8 mouse cellular contexts compared by ENCODE assay signal in the genomic region with DNA sequence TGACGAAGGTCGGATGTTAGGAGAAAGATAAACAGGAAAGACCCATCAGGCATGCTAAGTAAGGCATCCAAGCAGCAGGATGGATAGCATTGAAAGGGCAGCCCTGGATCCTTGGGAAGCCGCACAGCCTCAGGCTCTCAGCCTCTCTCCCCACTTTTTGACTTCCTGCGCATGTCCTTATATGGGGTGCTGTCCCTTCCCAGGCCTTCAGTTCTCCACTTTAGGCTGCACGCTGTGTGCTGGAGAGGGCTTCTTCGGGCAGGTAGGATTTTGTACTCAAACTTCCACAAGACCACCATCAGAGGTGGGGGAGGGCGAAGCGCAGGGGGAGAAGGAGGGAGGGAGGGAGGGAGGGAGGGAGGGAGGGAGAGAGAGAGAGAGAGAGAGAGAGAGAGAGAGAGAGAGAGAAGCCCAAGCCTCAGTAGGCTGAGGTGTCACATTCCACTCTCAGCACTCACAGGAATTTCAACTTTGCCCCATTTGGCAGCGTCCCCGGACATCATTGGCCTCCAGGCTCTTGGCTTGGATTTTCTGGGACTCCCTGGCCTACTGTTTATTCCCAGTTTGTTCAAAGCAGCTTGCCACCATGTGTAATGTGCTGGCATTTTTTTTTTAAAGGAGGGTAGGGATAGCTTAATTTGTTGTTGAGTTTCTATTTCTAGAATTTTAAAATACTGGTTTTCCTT. TPM values are rescaled to one million over a fixed set of nuclear protein-coding genes. Genes with fewer than 3 reads are reported as not detected.
DNase-seq lines count a peak whose midpoint lies in the region; ATAC-seq lines count a peak whose summit lies in the region.

No protein-coding gene starts in this region.

- H3K27ac ChIP-seq in embryonic facial prominence, embryonic 13.5 days, result peak overlapping the region; percentile 60; the same call in 1 of the 2 replicates
- peak overlapping the region; percentile 91 for H3K27ac ChIP-seq in heart, embryonic 15.5 days
- H3K27ac ChIP-seq in liver, embryonic 15.5 days (replicated peaks), result peak overlapping the region; percentile 45

- peak overlapping the region; percentile 41 for H3K4me2 ChIP-seq in embryonic facial prominence, embryonic 13.5 days
- H3K4me2 ChIP-seq in heart, embryonic 15.5 days, result peak overlapping the region; percentile 54
- H3K4me2 ChIP-seq in liver, embryonic 15.5 days, result peak overlapping the region; percentile 27

- H3K4me3 ChIP-seq in erythroblast, embryonic 14.5 days (replicated peaks), result peak overlapping the region; percentile 32
- no peak overlapping the region for H3K4me3 ChIP-seq in embryonic facial prominence, embryonic 13.5 days
- H3K4me3 ChIP-seq in heart, embryonic 15.5 days, result peak overlapping the region; percentile 31
- no peak overlapping the region for H3K4me3 ChIP-seq in liver, embryonic 15.5 days (replicated peaks)

- no peak overlapping the region for H3K9ac ChIP-seq in embryonic facial prominence, embryonic 13.5 days
- no peak overlapping the region for H3K9ac ChIP-seq in heart, embryonic 15.5 days
- no peak overlapping the region for H3K9ac ChIP-seq in liver, embryonic 15.5 days

- H3K4me1 ChIP-seq in erythroblast, embryonic 14.5 days (ENCODE audit: control insufficient read depth), result peaks cover 21% of the 10 kb centered on the region
- H3K4me1 ChIP-seq in embryonic facial prominence, embryonic 13.5 days, result peaks cover 14% of the 10 kb centered on the region
- H3K4me1 ChIP-seq in heart, embryonic 15.5 days (replicated peaks), result peaks cover 14% of the 10 kb centered on the region
- H3K4me1 ChIP-seq in liver, embryonic 15.5 days (replicated peaks), result peaks cover 8% of the 10 kb centered on the region

- no peak for ATAC-seq in erythroblast, adult 5-6 weeks (replicated peaks; ENCODE audit: low FRiP score, poor library complexity, severe bottlenecking)
- ATAC-seq in embryonic facial prominence, embryonic 13.5 days (ENCODE audit: insufficient number of reproducible peaks, insufficient read depth, low FRiP score, low TSS enrichment, low read depth), result no peak
- peak; percentile 75 for ATAC-seq in heart, embryonic 15.5 days (replicated peaks; ENCODE audit: insufficient number of reproducible peaks, insufficient read depth, low FRiP score, low read depth)
- ATAC-seq in liver, embryonic 15.5 days (ENCODE audit: insufficient read depth), result peak; percentile 49; the same call in 1 of the 2 replicates
- no peak for ATAC-seq in granulocyte monocyte progenitor cell, adult 5-6 weeks (replicated peaks; ENCODE audit: poor library complexity, severe bottlenecking)

- no peaks in the 10 kb centered on the region for H3K9me3 ChIP-seq in erythroblast, embryonic 14.5 days (ENCODE audit: control insufficient read depth, low read length)
- H3K9me3 ChIP-seq in embryonic facial prominence, embryonic 13.5 days, result no peaks in the 10 kb centered on the region
- H3K9me3 ChIP-seq in heart, embryonic 15.5 days (replicated peaks), result no peaks in the 10 kb centered on the region
- H3K9me3 ChIP-seq in liver, embryonic 15.5 days (replicated peaks), result no peaks in the 10 kb centered on the region

- no peaks in the 10 kb centered on the region for H3K36me3 ChIP-seq in erythroblast, embryonic 14.5 days (ENCODE audit: control insufficient read depth)
- no peaks in the 10 kb centered on the region for H3K36me3 ChIP-seq in embryonic facial prominence, embryonic 13.5 days
- no peaks in the 10 kb centered on the region for H3K36me3 ChIP-seq in heart, embryonic 15.5 days
- H3K36me3 ChIP-seq in liver, embryonic 15.5 days (replicated peaks), result no peaks in the 10 kb centered on the region

- DNase-seq in kidney, postnatal 10 days, result peak; percentile 95
- DNase-seq in ovary, adult 18-20 months (ENCODE audit: low spot score), result peak; percentile 83

- WGBS in embryonic facial prominence, embryonic 13.5 days, result 7% methylated on average over 8 of the region's 10 CpGs
- 7% methylated on average over 10 of the region's 10 CpGs for whole genome bisulfite sequencing in heart, embryonic 15.5 days
- 49% methylated on average over 8 of the region's 10 CpGs for WGBS in liver, embryonic 15.5 days (ENCODE audit: insufficient replicate concordance)

- H3K27me3 ChIP-seq in erythroblast, embryonic 14.5 days (ENCODE audit: control insufficient read depth), result no peaks in the 10 kb centered on the region
- no peaks in the 10 kb centered on the region for H3K27me3 ChIP-seq in embryonic facial prominence, embryonic 13.5 days
- no peaks in the 10 kb centered on the region for H3K27me3 ChIP-seq in heart, embryonic 15.5 days
- no peaks in the 10 kb centered on the region for H3K27me3 ChIP-seq in liver, embryonic 15.5 days

RNA-seq across cellular contexts. Expression of gene Dnah6, which starts 1.5 kb away (rescaled TPM):
- polyA plus RNA-seq in erythroblast, embryonic 14.5 days (2012), result under 0.01 TPM in 1 of 2 replicates, not detected in the other
- total RNA-seq in erythroblast, adult 5-6 weeks (2015; ENCODE audit: low replicate concordance), result not detected in 2 replicates
- total RNA-seq in erythroblast, adult 5-6 weeks (2017; ENCODE audit: low replicate concordance), result under 0.01 and 0.14 TPM in 2 replicates
- not detected in 2 replicates for polyA plus RNA-seq in embryonic facial prominence, embryonic 13.5 days (2015; fragmentation: Nextera tagmentation; extraction: Ambion mirVana)
- 0.11 TPM in 2 replicates for polyA plus RNA-seq in heart, embryonic 15.5 days (2015; fragmentation: Nextera tagmentation; extraction: Ambion mirVana)
- polyA plus RNA-seq in liver, embryonic 15.5 days (2015; fragmentation: Nextera tagmentation; extraction: Ambion mirVana), result 0.01 and 0.02 TPM in 2 replicates
- total RNA-seq in granulocyte monocyte progenitor cell, adult 5-6 weeks (2014; fragmentation: Nextera tagmentation), result not detected in 2 replicates
- not detected in 2 replicates for total RNA-seq in granulocyte monocyte progenitor cell, adult 5-6 weeks (2017)

RNA-seq across cellular contexts. Expression of gene Suclg1, which starts 25.2 kb away (rescaled TPM):
- 2.5 and 5.0 TPM in 2 replicates for polyA plus RNA-seq in erythroblast, embryonic 14.5 days (2012)
- total RNA-seq in erythroblast, adult 5-6 weeks (2015; ENCODE audit: low replicate concordance), result 33.4 and 49.9 TPM in 2 replicates
- 18.1 and 39.3 TPM in 2 replicates for total RNA-seq in erythroblast, adult 5-6 weeks (2017; ENCODE audit: low replicate concordance)
- 156 and 158 TPM in 2 replicates for polyA plus RNA-seq in embryonic facial prominence, embryonic 13.5 days (2015; fragmentation: Nextera tagmentation; extraction: Ambion mirVana)
- polyA plus RNA-seq in heart, embryonic 15.5 days (2015; fragmentation: Nextera tagmentation; extraction: Ambion mirVana), result 267 and 302 TPM in 2 replicates
- 130 and 131 TPM in 2 replicates for polyA plus RNA-seq in liver, embryonic 15.5 days (2015; fragmentation: Nextera tagmentation; extraction: Ambion mirVana)
- total RNA-seq in granulocyte monocyte progenitor cell, adult 5-6 weeks (2014; fragmentation: Nextera tagmentation), result 118 and 131 TPM in 2 replicates
- total RNA-seq in granulocyte monocyte progenitor cell, adult 5-6 weeks (2017), result 146 and 203 TPM in 2 replicates

Comparison
In these comparisons a context has a peak if more than half of its experiments do, and no peak if none do; other contexts are left out.
1. H3K4me3 ChIP-seq: peak in erythroblast, embryonic 14.5 days (single experiment) and heart, embryonic 15.5 days (single experiment); none in embryonic facial prominence, embryonic 13.5 days (single experiment) and liver, embryonic 15.5 days (single experiment).
2. ATAC-seq: peak in heart, embryonic 15.5 days (single experiment) and liver, embryonic 15.5 days (single experiment); none in erythroblast, adult 5-6 weeks (single experiment), embryonic facial prominence, embryonic 13.5 days (single experiment) and granulocyte monocyte progenitor cell, adult 5-6 weeks (single experiment).
3. RNA of gene Suclg1, which starts 25.2 kb away (polyA plus RNA-seq): 267 to 302 TPM in heart, embryonic 15.5 days, 156 to 158 TPM in embryonic facial prominence, embryonic 13.5 days and 130 to 131 TPM in liver, embryonic 15.5 days; 2.5 to 5.0 TPM in erythroblast, embryonic 14.5 days; every median in the first group is over 10 times any median in the second.
4. Peak in every context shown above with its lines, with median percentiles within 50 percentile points of each other: H3K27ac ChIP-seq and H3K4me2 ChIP-seq.